Mouse (Mus musculus): Measurements from ENCODE around the gene Topors. TPM values are rescaled to one million over a fixed set of nuclear protein-coding genes. Genes with fewer than 3 reads are reported as not detected.

Topors gene
- polyA plus RNA-seq, 1 experiment from 2014 or later, result 58.1 TPM

DNA sequence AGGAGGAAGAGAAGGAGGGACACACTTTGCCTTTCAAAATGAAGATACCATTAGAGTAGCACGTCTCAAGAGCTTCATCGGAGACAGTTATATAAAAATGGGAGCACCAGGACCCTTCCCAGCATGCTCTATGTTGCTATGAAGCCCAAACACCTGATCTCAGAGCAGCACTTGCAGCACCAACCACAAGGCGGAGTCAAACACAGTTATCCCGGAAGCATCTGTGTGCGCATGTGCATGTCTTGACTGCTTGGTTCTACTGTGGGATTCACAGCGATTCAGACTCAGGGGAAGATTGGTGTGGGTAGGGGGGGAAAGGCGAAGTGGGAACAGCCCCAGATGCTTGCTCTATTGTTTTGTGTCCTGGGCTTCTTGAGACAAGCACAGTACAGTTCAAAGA lies 51.3 kb downstream of the Topors start:
- ATAC-seq (replicated peaks; ENCODE audit: insufficient number of reproducible peaks, low FRiP score, low TSS enrichment, low read depth) (0 out of 2 replicates have a peak, but pooled peaks have one; percentile 34), DNase-seq (ENCODE audit: low spot score) (peak; percentile 49)
- no peak overlapping the region for H3K27ac ChIP-seq (replicated peaks; ENCODE audit: low read depth, low read length)
- 71% methylated on average over 7 of the region's 7 CpGs for WGBS
- H3K27me3 ChIP-seq (ENCODE audit: control insufficient read depth, insufficient read depth, low read length), result peaks cover 2% of the 10 kb centered on the region; the same call in 1 of the 2 replicates
- H3K4me1 ChIP-seq (ENCODE audit: control insufficient read depth, insufficient read depth, low read length), result no peaks in the 10 kb centered on the region
- H3K4me2 ChIP-seq (ENCODE audit: low read depth, low read length), result no peak overlapping the region
- H3K9ac ChIP-seq (replicated peaks; ENCODE audit: low read length), result no peak overlapping the region
- H3K9me3 ChIP-seq (replicated peaks; ENCODE audit: control insufficient read depth, low read length), result no peaks in the 10 kb centered on the region
- no peak overlapping the region for H3K4me3 ChIP-seq (ENCODE audit: low read depth, low read length)
- H3K36me3 ChIP-seq (replicated peaks; ENCODE audit: control insufficient read depth, insufficient read depth, low read depth, low read length), result no peaks in the 10 kb centered on the region

- H3K36me3 ChIP-seq (replicated peaks; ENCODE audit: control insufficient read depth, insufficient read depth, low read depth, low read length), result no peaks in the 10 kb centered on the region
- no peak overlapping the region for H3K9ac ChIP-seq (replicated peaks; ENCODE audit: low read length)
- no peak for ATAC-seq (replicated peaks; ENCODE audit: insufficient number of reproducible peaks, low FRiP score, low TSS enrichment, low read depth)
- WGBS, result 54% methylated on average over 3 of the region's 3 CpGs
- peaks cover 2% of the 10 kb centered on the region; the same call in 1 of the 2 replicates for H3K27me3 ChIP-seq (ENCODE audit: control insufficient read depth, insufficient read depth, low read length)
- no peaks in the 10 kb centered on the region for H3K9me3 ChIP-seq (replicated peaks; ENCODE audit: control insufficient read depth, low read length)
- H3K4me3 ChIP-seq (ENCODE audit: low read depth, low read length), result no peak overlapping the region
- no peaks in the 10 kb centered on the region for H3K4me1 ChIP-seq (ENCODE audit: control insufficient read depth, insufficient read depth, low read length)
- no peak overlapping the region for H3K4me2 ChIP-seq (ENCODE audit: low read depth, low read length)
- no peak for DNase-seq (ENCODE audit: low spot score)
- no peak overlapping the region for H3K27ac ChIP-seq (replicated peaks; ENCODE audit: low read depth, low read length)
Observed at GRCm38 (mm10) chr4:40217910-40218309, 51.7 kb downstream of the Topors start.

GRCm38 (mm10) chr4:40212177-40212576 lies 57.5 kb downstream of the Topors start:
- Histone ChIP-seq H3K4me3 (ENCODE audit: low read depth, low read length) (no peak overlapping the region), H3K9me3 (replicated peaks; ENCODE audit: control insufficient read depth, low read length) (no peaks in the 10 kb centered on the region), H3K4me1 (ENCODE audit: control insufficient read depth, insufficient read depth, low read length) (no peaks in the 10 kb centered on the region), H3K36me3 (replicated peaks; ENCODE audit: control insufficient read depth, insufficient read depth, low read depth, low read length) (no peaks in the 10 kb centered on the region), H3K4me2 (ENCODE audit: low read depth, low read length) (no peak overlapping the region), H3K9ac (replicated peaks; ENCODE audit: low read length) (no peak overlapping the region), H3K27ac (replicated peaks; ENCODE audit: low read depth, low read length) (no peak overlapping the region), H3K27me3 (ENCODE audit: control insufficient read depth, insufficient read depth, low read length) (no peaks in the 10 kb centered on the region)
- 96% methylated on average over 4 of the region's 6 CpGs for WGBS
- ATAC-seq (replicated peaks; ENCODE audit: insufficient number of reproducible peaks, low FRiP score, low TSS enrichment, low read depth), result no peak
- no peak for DNase-seq (ENCODE audit: low spot score)

Other genes with a start within 250 kb of the Topors start
- 59.3 and 62.8 TPM in 2 replicates for gene Aco1, start 126.8 kb downstream of the Topors start, polyA plus RNA-seq (2014; fragmentation: Nextera tagmentation; extraction: Ambion mirVana)
- 4.6 and 4.7 TPM in 2 replicates for gene Ddx58, start 30.0 kb downstream of the Topors start, polyA plus RNA-seq (2014; fragmentation: Nextera tagmentation; extraction: Ambion mirVana)
- 24.0 and 32.9 TPM in 2 replicates for gene Smim27, start 271 bp downstream of the Topors start, polyA plus RNA-seq (2014; fragmentation: Nextera tagmentation; extraction: Ambion mirVana)
- gene Ndufb6, start 9.6 kb upstream of the Topors start, polyA plus RNA-seq (2014; fragmentation: Nextera tagmentation; extraction: Ambion mirVana), result 314 and 325 TPM in 2 replicates
- gene Tmem215, start 202.3 kb upstream of the Topors start, polyA plus RNA-seq (2014; fragmentation: Nextera tagmentation; extraction: Ambion mirVana), result 0.24 and 0.27 TPM in 2 replicates